Mouse (Mus musculus) embryo, embryonic 9.5 days (tissue): ENCODE results near the gene Rcn3.
"Not testable (repeated sequence)": the region's sequence is repeated elsewhere in the genome, so short reads cannot be mapped to it uniquely, and the experiment has no call there.

Experiments used
- DNase-seq: peaks from one replicate; pipeline ENCODE4 v3.0.0-alpha.2; 2017; ENCODE audit errors: extremely low spot score

The Rcn3 gene

GRCm38 (mm10) chr7:45124224-45125143 is 32.5 kb upstream of the Rcn3 start, which contains the start of gene Rps11:
Rps11 (minus strand) TSS chr7:45124439.
- DNase-seq: peak; percentile 99

- DNase-seq: no peak
Measured at GRCm38 (mm10) chr7:45123186-45123570, 31.2 kb upstream of the Rcn3 start.

- no peak for DNase-seq
Measured at GRCm38 (mm10) chr7:45122561-45123185, 30.7 kb upstream of the Rcn3 start.

- DNase-seq: no peak
Measured at GRCm38 (mm10) chr7:45121966-45122365, 29.9 kb upstream of the Rcn3 start.

GRCm38 (mm10) chr7:45121404-45121803 is 29.4 kb upstream of the Rcn3 start:
- DNase-seq: no peak

- no peak for DNase-seq
Measured at GRCm38 (mm10) chr7:45119780-45120709, 28.0 kb upstream of the Rcn3 start.

GRCm38 (mm10) chr7:45118336-45118735 is 26.3 kb upstream of the Rcn3 start:
- no peak for DNase-seq

- DNase-seq: no peak
Measured at GRCm38 (mm10) chr7:45117566-45117965, 25.5 kb upstream of the Rcn3 start.

GRCm38 (mm10) chr7:45113476-45113875 is 21.5 kb upstream of the Rcn3 start:
- DNase-seq: no peak

GRCm38 (mm10) chr7:45112529-45112928 is 20.5 kb upstream of the Rcn3 start:
- DNase-seq: no peak

GRCm38 (mm10) chr7:45111940-45112339 is 19.9 kb upstream of the Rcn3 start:
- no peak for DNase-seq

GRCm38 (mm10) chr7:45110089-45110488 is 18.1 kb upstream of the Rcn3 start:
- DNase-seq: not testable (repeated sequence)

- DNase-seq: no peak
Measured at GRCm38 (mm10) chr7:45107052-45107645, 15.1 kb upstream of the Rcn3 start.

- DNase-seq: peak; percentile 56
Measured at GRCm38 (mm10) chr7:45106441-45106840, 14.4 kb upstream of the Rcn3 start.

- DNase-seq: no peak
Measured at GRCm38 (mm10) chr7:45105491-45105890, 13.5 kb upstream of the Rcn3 start.

- DNase-seq: no peak
Measured at GRCm38 (mm10) chr7:45104941-45105340, 12.9 kb upstream of the Rcn3 start.

- no peak for DNase-seq
Measured at GRCm38 (mm10) chr7:45103652-45104180, 11.7 kb upstream of the Rcn3 start, which contains the start of gene Fcgrt. Fcgrt (minus strand) TSS chr7:45103851.

- no peak for DNase-seq
Measured at GRCm38 (mm10) chr7:45102940-45103585, 11.0 kb upstream of the Rcn3 start.

GRCm38 (mm10) chr7:45102441-45102840 is 10.4 kb upstream of the Rcn3 start:
- DNase-seq: no peak

GRCm38 (mm10) chr7:45100046-45100445 is 8.0 kb upstream of the Rcn3 start:
- DNase-seq: no peak
